Mouse (Mus musculus): Measurements from ENCODE around the gene Olfr770.

- TF ChIP-seq CTCF (IDR thresholded peaks at IDR 0.05; ENCODE audit: extremely low read depth, insufficient read depth, insufficient read length, insufficient replicate concordance) (no peak), POLR2A (IDR thresholded peaks at IDR 0.05; ENCODE audit: low read depth, low read length) (no peak)
These were observed 21.0 kb downstream of the Olfr770 start, which contains the start of gene Olfr769 for GRCm38 (mm10) chr10:129117761-129118160.
